Mouse (Mus musculus): Measurements from ENCODE around the gene Gm21773. TPM values are rescaled to one million over a fixed set of nuclear protein-coding genes. Genes with fewer than 3 reads are reported as not detected.
"Not testable (repeated sequence)": the region's sequence is repeated elsewhere in the genome, so short reads cannot be mapped to it uniquely, and the experiment has no call there.

The Gm21773 gene
- not detected in 2 replicates for polyA plus RNA-seq (2015; fragmentation: Nextera tagmentation; extraction: Ambion mirVana)

DNA sequence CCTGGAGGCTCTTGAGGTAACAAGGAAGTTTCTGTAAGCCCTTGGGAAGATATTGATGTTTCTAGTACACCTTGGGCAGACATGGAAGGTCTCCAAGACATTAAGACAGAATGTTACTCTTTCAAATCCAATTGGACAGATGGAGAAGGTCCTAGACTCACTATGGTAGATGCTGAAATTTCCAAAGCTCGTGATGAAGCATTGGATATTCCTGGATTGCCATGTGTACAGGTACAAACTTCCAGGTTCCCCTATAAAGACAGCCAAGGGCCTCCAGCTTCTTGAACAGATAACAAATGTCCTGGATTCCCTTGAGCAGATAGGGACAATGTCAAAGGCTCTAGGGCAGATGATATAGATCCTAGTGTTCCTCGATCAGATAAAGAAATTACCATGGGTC is at the start of gene Gm21773:
Gm21773 (minus strand) TSS at position 101 of the 400 bp plus-strand sequence.
- H3K9ac ChIP-seq (replicated peaks); H3K9me3 ChIP-seq; H3K4me2 ChIP-seq (replicated peaks); ATAC-seq; H3K4me3 ChIP-seq (replicated peaks); H3K27ac ChIP-seq; H3K36me3 ChIP-seq; H3K27me3 ChIP-seq; H3K4me1 ChIP-seq (replicated peaks): not testable (repeated sequence)
- no CpG with 5 or more reads among the region's 2 CpGs for WGBS

Measured in midbrain, embryonic 13.5 days (tissue).